Mouse (Mus musculus): Measurements from ENCODE around the gene Taf1b.

Gene Taf1b

DNA sequence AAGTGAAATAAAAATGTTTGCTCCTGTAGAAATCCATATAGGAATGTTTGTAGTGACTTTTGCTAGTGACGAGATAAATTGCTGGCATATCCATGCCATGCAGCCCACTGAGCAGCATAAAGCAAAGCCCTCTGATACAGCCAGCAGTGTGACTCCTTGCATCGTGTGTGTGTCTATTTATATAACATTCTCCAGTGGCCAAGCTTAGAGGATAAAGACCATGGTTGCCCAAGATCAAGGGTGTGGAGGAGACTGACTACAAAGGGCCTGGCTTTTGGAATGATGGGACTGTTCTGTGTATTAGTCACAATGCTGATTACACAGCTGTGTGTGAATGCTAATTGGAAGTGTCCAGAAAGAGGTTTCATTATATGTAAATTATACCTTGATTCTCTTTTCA, 54.4 kb downstream of the Taf1b start:
- no peak for DNase-seq (ENCODE audit: low spot score in 2 of 2)

DNA sequence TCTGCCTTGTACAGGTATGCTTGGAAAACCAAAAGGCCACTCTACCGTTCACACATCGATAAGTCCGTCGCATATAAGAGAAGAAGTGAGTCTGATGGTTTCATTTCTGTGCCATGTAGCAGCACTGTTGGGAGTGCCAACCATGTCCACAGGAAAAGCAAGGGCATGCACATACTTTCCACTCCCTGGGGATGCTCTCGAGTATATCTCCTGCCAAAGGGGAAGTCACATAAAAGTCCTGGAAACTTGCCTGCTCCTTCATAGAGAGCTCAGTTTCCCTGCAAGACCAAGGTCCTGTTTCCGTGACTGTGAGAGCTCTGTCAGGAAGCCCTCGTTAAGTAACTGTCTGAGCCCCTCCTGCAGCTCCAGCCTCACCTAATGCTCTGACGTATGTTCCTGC, 57.8 kb downstream of the Taf1b start:
- no peak for DNase-seq (ENCODE audit: low spot score in 2 of 2)

DNA sequence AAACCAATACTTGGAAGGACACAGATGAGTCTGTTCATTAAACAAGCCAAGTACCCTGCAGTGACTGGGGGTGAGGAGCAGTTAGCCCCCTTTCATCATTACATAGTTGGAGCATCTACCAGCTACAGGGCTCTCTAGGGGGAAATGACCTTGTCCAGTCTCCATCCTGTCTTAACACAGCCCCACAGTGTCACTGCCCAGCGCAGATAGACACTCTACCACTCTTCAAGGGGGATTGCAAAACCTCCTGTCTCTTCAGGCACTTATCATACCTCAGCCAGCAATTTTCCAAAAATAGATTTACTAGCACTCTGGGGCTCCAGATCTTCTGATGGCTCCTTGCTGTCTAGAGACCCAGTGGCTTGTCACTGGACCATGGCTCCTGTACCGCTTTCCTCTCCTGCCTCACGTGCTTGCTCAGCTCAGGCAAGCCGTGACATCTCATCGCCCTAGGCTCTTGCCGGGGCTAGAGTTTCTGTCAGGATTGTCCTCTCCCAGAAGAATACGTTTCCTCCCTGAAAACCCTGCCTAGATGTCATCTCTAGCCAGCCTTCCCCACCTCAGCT, 65.3 kb downstream of the Taf1b start:
- no peak for DNase-seq (ENCODE audit: low spot score in 2 of 2)

DNA sequence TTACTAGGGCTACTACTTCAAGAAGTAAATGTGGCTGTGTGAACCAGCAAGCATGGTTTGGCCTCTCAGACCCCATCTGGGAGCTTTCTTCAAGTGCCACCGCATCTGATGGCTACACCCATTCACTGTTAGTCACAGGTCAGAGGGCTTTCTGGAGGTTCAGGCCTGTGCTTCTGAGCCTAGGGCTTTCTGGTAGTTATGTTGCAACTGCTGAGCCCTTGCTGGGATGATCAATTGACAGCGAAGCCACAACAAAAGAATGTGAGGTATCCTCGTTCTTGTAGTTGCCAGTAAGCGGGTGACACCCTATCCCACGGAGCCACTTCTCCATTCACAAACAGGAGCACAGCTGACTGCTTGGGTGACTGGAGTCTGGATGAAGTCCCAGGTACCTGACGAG, 67.2 kb downstream of the Taf1b start:
- no peak for DNase-seq (ENCODE audit: low spot score in 2 of 2)

DNA sequence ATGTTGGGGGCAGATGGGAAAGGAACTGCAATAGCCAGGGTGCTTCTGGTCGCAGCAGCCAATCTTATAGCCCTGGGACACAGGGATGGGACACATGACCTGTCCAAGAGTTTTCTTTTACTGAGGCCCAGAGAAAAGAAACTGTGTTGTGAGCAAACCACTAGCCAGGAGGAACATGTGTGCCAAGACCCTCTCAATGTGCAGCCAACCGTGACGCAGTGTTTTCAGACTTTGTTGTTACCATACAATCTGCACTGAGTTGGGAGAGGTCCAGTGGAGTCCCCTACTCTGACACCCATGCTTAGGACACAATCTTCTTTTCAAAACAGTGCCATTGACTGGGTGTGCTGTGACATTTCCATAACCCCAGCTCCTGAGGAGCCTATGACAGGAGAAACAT, 69.4 kb downstream of the Taf1b start:
- no peak for DNase-seq (ENCODE audit: low spot score in 2 of 2)

DNA sequence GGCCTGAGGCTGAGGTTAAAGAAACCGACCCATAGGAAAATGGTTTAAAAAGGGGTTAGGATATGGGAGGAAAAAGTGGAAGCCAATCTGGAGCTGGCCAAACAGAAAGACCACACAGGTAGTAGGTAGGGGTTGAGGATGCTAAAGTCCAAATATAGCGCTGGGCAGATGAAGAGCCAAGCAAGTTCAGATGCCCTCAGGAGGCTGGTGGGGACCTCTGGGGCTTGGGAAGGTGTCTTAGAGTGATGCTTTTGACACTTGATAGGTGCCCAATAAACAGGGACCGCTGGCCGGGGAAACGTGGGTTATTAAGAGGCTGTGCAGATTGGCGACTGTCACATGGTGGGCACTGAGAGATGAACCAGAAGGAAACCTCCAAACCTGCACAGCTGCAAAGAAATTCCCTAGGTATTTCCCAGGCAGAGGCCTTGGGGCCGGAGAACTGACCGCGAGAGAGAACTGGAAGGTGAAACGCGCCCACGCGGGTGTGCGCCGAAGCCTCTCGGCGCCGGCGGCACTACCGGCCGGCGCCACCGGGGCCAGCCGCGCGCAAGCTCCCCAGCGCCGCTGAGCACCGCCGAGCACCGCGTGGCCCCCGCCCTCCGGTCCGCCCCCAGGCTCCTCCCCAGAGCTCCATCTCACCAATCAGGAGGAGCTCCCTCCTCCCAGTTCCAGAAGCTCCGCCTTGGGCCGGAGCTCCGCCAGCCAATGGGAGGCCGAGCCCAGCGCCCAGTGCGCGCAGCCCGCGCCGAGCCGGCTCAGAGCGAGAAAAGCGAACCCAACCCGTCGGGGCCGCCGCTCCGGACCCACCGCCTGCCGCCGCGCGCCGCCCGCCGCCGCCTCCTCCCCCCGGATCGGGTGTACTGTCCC, 73.6 kb downstream of the Taf1b start, which contains the start of gene Grhl1:
TSS of gene Grhl1 (plus strand) at position 761 of the 870 bp plus-strand sequence.
- peak; percentile 90 to 93 for DNase-seq (ENCODE audit: low spot score in 2 of 2)

DNA sequence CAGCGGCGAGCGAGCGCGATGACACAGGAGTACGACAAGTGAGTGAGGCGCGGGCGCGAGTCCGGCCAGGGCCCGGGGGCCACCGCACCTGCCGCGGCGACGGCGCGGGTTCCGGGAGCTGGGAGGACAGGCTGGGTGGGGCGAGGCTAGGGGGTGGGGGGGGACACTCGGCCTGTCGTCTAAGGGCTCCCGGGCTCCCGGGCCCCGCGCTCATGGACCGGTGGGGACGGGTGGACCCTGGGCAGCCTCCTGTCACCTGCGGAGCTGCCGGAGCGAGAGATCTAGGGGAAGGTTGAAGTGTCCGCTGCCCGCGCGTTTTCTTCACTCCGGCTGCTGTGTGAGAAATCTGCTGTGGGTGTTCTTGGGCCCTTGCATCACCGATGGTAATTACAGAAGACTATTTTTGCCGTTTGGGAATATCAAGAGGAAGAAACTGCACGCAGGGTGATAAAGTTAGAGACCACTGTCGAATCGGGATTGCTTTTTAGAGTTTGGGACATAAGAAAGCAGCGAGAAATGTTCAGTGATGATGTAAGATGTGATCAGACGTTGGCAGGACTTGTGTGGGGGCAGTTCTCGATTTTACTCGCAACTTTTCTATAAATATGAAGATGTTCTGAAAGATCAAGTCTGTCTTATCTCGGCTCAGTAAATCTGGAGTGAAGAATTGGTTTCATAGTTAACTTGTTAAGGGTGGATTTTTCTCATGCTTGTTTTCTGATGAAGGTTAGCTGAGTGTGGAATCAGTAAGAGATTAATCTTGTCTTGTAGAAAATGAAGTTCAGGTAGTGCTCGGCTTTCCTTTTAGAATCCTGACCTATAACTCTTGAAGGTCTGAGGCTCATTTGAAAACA, 74.5 kb downstream of the Taf1b start:
- peak in 1 of 2 experiments; percentile 30 for DNase-seq (ENCODE audit: low spot score in 2 of 2)

DNA sequence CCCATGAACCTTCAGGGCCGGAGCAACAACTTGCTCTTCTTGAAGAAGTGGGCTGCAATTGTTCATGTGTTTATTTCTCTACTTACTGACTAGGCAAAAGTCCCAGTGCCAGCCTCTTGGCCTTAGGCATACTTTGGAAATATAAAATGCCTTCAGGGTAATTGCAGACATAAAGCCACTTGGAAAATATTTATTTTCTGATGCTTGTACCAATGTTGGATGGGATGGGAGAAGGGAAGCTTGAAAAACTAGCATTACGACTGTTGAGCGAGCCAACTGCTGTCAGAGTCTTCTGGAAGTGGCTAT, 75.1 kb downstream of the Taf1b start:
- no peak for DNase-seq (ENCODE audit: low spot score in 2 of 2)

DNA sequence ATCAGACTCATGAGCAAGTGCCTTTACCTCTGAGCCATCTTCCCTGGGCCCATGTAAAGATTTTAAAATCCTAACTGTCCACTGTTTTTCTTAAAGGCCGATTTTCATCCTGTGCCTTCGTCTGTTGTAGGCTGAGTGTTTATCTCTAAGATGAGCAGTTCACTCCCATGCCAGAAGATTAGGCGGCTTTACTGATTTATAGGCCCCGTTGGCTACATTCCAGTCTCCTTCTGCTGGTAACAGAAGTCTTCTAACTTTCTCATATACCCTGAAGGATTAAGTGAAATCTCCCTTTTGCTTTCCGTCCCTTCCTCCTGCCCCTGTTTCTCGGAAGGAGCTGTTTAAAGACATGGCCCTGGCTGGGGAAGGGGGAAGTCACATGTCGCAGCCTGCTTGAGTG, 76.7 kb downstream of the Taf1b start:
- DNase-seq (ENCODE audit: low spot score in 2 of 2): no peak

DNA sequence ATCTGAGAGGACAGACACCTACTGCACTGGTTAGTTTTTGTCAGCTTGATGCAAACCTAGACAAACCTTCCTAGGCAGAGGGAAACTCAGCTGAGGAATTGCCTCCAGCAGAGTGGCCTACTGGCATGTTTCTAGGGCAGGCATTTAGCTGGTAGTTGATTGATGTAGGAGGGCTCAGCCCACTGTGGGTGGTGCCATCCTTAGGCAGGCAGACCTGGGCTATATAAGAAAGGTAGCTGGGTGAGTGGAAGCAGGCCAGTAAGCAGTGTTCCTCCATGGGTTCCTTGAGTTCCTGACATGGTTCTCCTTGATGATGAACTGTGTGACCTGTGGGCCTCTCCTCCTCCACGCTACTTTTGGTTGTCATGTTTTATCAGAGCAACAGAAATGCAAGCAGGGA, 82.3 kb downstream of the Taf1b start:
- DNase-seq (ENCODE audit: low spot score in 2 of 2): no peak

DNA sequence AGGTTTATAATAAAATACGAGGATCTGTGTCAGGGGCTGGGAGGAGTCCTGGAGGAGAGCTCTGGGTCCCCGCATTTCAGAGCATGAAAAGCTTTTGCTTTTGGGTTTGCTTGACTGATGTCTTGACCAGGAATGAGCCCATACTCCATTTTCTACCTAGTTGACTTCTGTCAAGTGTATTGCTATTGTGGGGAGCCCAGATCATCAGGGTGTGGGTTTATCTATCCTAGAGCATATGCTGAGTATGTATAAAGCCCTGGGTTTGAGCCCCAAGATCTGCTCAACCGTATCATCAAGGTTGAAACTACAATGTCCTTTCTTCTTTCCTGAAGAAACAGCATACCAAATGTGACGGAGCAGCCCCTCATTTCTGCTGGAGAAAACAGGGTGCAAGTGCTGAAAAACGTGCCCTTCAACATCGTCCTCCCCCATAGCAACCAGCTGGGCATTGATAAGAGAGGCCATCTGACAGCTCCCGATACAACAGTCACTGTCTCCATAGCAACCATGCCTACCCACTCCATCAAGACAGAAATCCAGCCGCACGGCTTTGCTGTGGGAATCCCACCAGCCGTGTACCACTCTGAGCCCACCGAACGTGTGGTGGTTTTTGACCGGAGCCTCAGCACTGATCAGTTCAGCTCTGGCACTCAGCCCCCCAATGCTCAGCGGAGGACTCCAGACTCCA, 83.0 kb downstream of the Taf1b start:
- DNase-seq (ENCODE audit: low spot score in 2 of 2): no peak

DNA sequence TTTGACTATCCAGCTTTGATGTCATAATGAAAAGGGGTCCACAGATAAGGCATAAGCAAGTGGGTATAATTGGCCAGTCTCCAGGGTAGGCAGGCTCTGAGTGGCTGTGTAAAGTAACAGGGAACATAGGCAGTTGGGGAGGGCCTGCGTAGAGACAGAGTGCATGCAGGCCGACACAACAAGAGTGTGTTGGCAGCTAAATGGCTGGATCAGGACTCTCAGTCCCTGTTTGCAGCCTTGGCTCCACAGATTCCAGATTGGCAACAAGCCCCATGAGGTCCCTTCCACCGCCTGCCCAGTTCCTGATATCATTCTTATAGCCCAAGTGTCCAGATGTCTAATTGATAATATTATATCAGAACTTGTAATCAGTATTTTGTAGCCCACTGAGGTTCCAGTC, 85.5 kb downstream of the Taf1b start:
- no peak for DNase-seq (ENCODE audit: low spot score in 2 of 2)

DNA sequence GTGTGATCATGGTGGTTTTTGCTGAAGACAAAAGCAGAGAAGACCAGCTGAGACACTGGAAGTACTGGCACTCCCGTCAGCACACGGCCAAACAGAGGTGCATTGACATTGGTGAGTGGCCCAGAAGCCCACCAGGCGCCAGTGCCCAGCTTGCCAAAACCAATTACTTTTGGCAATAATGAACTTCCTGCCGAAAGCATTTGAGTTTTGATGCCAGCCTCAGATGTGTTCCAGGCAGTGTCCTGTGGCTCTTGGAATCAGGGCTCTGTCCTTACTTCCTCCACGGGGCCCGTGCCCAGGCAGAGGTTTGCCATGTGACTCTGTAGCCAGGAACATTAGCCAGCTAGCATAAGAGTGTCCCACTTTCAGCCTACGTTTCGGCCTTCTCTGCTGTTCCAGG, 86.7 kb downstream of the Taf1b start:
- peak; percentile 39 to 53 for DNase-seq (ENCODE audit: low spot score in 2 of 2)

DNA sequence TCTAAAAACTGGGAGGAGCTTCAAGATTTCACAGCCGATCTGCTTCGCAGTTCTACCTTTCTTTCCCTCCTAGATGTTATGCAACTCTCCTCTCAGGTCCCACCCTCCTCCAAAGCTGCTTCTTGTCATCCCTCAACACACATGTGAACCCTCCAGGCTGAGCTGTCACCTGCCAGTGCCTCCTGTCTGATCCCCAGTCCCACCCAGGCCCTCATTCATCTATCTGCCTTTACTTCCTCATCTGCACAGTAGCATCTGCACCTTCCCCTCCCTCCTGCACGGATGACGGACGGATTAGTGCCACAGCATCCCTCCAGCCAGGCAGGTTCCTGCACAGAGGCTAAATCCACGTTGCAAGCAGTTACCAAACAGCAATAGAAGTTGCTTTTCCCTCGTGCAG, 88.0 kb downstream of the Taf1b start:
- no peak for DNase-seq (ENCODE audit: low spot score in 2 of 2)

DNA sequence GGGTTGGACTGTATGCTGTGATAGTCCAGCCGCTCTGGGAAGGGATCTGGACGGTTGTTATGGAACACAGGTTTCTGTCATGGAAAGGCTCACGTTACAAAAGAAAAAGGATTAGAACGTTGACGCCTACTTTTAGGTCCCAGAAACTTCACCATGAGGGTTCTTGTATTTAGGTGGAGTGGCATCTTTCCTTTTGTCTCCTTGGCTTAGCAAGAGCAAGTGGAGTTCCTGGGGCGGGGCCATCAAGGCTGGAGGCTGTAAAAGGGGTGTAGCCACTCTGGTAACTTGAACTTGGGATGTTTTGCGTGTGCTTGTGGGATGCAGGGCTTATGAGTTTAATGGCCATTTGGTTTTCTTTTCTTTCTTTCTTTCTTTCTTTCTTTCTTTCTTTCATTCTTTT, 92.2 kb downstream of the Taf1b start:
- no peak for DNase-seq (ENCODE audit: low spot score in 2 of 2)

DNA sequence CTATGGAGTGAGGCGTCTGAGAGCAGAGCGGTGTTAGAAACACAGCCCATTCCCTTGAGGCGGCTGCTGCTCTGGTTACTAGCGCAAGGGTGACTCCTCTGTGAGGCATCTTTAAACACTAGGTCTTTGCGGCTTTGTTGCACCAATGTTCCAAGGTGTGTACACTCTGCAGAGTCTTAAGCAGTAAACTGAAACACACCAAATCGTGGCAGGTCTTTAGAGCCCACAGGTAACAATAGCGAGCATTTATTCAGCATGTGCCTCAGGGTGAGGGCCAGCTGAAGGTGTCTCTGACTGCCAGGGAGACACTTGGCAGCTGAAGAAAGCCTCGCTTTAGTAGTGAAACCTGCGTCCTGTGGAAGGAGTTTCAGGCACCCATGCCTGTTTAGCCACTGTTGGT, 93.9 kb downstream of the Taf1b start:
- no peak for DNase-seq (ENCODE audit: low spot score in 2 of 2)

DNA sequence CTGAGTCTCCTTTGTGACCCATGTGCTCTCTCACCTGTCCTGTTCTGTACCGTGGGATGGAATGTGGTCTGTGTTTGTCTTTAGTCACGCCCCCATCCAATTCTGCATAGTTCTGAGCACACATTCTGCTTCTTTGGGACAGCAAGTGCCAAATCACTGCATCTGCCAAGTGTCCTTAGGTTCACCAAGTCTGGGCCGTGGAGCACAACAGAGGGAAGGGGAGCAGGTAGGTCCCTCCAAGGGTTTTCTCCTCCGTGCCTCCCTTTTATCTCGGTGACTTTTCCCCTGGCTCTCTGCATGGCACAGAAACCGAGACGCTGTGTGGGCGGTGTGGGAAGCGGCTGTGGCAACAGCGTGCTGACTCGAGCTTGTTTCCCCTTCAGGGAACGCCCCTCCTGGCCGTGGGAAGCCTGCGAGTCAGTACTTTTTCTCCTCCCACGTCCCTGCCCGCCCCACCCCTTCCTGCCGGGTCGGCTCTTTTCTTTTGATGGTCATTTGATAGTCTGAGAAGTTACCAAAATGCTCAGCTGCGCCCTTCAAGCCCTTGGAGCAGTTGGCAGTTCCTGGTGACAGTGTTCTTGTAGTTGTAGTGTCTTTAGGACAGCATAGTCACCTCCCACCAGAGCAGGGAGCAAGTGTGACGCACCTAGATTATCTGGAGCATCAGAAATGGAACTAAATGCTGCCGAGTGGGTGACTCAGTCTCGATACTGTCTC, 95.0 kb downstream of the Taf1b start:
- DNase-seq (ENCODE audit: low spot score in 2 of 2): peak; percentile 43 to 61

DNA sequence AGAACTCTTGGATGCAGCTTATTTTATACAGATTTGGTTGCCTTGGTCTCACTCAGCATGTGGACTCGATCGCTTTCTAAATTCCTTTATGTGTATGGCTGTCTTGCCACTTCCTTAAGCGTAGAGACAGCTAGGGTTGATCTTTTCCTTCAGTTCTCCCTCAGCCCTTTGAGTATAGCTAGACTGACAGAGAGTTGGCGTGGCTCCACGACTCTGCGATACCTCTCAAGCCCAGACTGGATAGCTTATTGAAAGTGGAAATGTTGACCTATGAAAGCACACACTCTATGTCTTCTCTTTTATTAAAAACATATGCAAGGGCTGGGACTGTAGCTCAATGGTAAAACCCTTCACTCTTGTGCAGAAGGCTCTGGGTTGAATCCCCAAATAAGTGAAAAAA, 99.2 kb downstream of the Taf1b start:
- DNase-seq (ENCODE audit: low spot score in 2 of 2): no peak

DNA sequence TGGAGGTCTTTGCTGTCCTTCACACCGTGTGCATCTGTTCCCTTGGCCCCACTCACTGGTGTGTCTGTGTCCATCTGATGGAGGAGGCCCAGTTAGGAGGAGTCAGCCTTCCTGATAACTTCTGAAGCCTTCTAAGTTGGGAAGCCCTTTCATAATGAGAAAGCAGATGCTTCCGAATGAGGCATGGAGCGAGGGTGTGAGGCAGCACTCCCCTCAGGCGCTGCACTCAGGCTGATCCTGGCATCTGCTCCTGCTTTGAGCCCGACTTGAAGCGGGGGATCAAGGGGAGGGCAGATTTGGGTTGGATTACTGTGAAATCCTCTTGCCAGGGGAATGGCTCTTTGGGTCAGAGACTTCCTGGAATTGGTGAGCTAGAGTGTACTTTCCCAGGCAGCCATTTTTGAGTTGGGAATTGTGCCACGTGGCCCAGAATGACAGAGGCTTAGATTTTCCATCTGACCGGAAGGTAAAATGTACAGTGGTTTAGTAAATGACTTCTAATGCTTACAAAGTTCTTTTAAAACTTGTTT, 101.3 kb downstream of the Taf1b start:
- no peak for DNase-seq (ENCODE audit: low spot score in 2 of 2)

DNA sequence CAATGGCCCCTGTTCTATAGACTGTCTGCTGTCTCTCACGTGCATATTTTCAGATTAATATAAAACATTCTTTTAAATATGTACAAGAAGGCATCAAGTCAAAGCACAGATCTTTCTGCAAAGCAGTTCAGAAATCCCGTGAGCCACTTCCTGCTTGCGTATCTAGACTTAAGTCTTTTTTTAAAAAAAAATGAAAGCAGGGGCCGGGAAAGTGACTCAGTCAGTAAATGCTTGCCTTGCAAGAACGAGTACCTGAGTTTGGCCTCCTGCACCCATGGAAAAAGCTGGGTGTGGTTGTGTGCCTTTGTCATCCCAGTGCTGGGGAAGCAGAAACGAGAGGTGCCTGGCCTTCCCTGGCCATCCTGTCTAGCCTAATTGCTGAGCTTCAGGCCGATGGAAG, 101.9 kb downstream of the Taf1b start:
- DNase-seq (ENCODE audit: low spot score in 2 of 2): no peak

DNA sequence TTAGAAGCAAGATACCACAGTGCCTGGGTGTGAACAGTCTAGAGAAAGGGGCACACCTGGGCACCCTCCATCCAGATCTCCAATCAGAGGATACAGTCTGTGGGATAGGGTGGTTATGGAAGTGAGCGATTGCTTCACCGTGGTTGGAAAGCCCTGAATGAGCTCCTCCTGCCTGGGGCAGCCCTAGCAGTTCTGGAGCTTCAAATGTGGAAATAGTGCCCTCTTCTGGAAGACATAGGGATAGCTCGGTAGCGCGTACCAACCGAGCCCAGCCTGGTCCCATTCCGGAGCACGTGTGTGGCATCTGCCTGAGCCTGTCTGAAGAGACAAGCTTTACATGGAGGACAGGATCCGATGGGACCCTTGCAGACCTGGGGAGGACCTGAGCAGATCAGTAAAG, 102.6 kb downstream of the Taf1b start:
- peak; percentile 62 to 69 for DNase-seq (ENCODE audit: low spot score in 2 of 2)

Data from right cerebral cortex, postnatal 36 days (tissue).